Mouse (Mus musculus): ENCODE measurements around the gene Arid5b. TPM values are rescaled to one million over a fixed set of nuclear protein-coding genes. Genes with fewer than 3 reads are reported as not detected.

The Arid5b gene
- total RNA-seq, 2 experiments from 2014 or later = 27.3 to 33.9 TPM

- no peak for DNase-seq
Measured at GRCm38 (mm10) chr10:68050882-68051281, 227.7 kb downstream of the Arid5b start.

GRCm38 (mm10) chr10:68048641-68049305 is 229.8 kb downstream of the Arid5b start:
- DNase-seq = no peak

GRCm38 (mm10) chr10:68044864-68045263 is 233.7 kb downstream of the Arid5b start:
- no peak for DNase-seq

GRCm38 (mm10) chr10:68043973-68044372 is 234.6 kb downstream of the Arid5b start:
- DNase-seq = no peak
